Mouse (Mus musculus) inflammation-experienced regulatory T-cells, adult 6 months (primary cell): Measurements from ENCODE around the gene Tnpo3. TPM values are rescaled to one million over a fixed set of nuclear protein-coding genes. Genes with fewer than 3 reads are reported as not detected.
A peak's percentile ranks its signal among the peaks of the same experiment; 100 is the strongest.

Experiments
- ATAC-seq: one replicate; pipeline ENCODE4 v1.8.0; 2017
- polyA plus RNA-seq, 3 experiments: library from polyadenylated mRNA; unstranded; fragments of 100-300 nt; shearing (Covaris generic); gene quantifications; one replicate each; pipeline ENCODE4 v1.2.1; 2017

Gene Tnpo3
- 10 to 100 TPM; 67.2 to 86.7 (median 75.6) TPM for polyA plus RNA-seq

- ATAC-seq: peak; percentile 91
Measured at GRCm38 (mm10) chr6:29609111-29610019, at the start of gene Tnpo3. Tnpo3 (minus strand) TSS chr6:29609887.

- no peak for ATAC-seq
Measured at GRCm38 (mm10) chr6:29658626-29659475, 49.2 kb upstream of the Tnpo3 start.

GRCm38 (mm10) chr6:29653271-29653670 is 43.6 kb upstream of the Tnpo3 start:
- ATAC-seq: no peak

- no peak for ATAC-seq
Measured at GRCm38 (mm10) chr6:29650170-29650549, 40.5 kb upstream of the Tnpo3 start.

- peak; percentile 50 for ATAC-seq
Measured at GRCm38 (mm10) chr6:29649494-29650169, 39.9 kb upstream of the Tnpo3 start.

- ATAC-seq: no peak
Measured at GRCm38 (mm10) chr6:29641816-29642215, 32.1 kb upstream of the Tnpo3 start.

GRCm38 (mm10) chr6:29639580-29640419 is 30.1 kb upstream of the Tnpo3 start:
- ATAC-seq: no peak

GRCm38 (mm10) chr6:29638844-29639460 is 29.3 kb upstream of the Tnpo3 start:
- ATAC-seq: no peak

- no peak for ATAC-seq
Measured at GRCm38 (mm10) chr6:29637397-29638373, 28.0 kb upstream of the Tnpo3 start.

- ATAC-seq: no peak
Measured at GRCm38 (mm10) chr6:29636322-29637092, 26.8 kb upstream of the Tnpo3 start.

GRCm38 (mm10) chr6:29634537-29634936 is 24.9 kb upstream of the Tnpo3 start:
- no peak for ATAC-seq

- ATAC-seq: no peak
Measured at GRCm38 (mm10) chr6:29632552-29633292, 23.0 kb upstream of the Tnpo3 start.

GRCm38 (mm10) chr6:29631751-29632551 is 22.3 kb upstream of the Tnpo3 start:
- ATAC-seq: no peak

- ATAC-seq: no peak
Measured at GRCm38 (mm10) chr6:29630216-29630615, 20.5 kb upstream of the Tnpo3 start.

- no peak for ATAC-seq
Measured at GRCm38 (mm10) chr6:29627756-29628155, 18.1 kb upstream of the Tnpo3 start.

GRCm38 (mm10) chr6:29623857-29624256 is 14.2 kb upstream of the Tnpo3 start:
- ATAC-seq: no peak

- ATAC-seq: no peak
Measured at GRCm38 (mm10) chr6:29622273-29622672, 12.6 kb upstream of the Tnpo3 start.
